Mouse (Mus musculus) ES-Bruce4 (cell line): Measurements from ENCODE around the gene Vegfa.

Experiments
- CTCF ChIP-seq: IDR thresholded peaks from one replicate; pipeline ENCODE4 v1.8.1; 2011; ENCODE audit warnings: low read depth, low read length
- POLR2A ChIP-seq: IDR thresholded peaks from one replicate; pipeline ENCODE4 v1.8.1; 2011; ENCODE audit warnings: low read length; ENCODE audit not compliant: insufficient read depth

GRCm38 (mm10) chr17:46063974-46064312 lies 31.8 kb upstream of the Vegfa start:
- TF ChIP-seq CTCF (no peak), POLR2A (no peak)
